Mouse (Mus musculus): Measurements from ENCODE around the gene Myg1.

The Myg1 gene

DNA sequence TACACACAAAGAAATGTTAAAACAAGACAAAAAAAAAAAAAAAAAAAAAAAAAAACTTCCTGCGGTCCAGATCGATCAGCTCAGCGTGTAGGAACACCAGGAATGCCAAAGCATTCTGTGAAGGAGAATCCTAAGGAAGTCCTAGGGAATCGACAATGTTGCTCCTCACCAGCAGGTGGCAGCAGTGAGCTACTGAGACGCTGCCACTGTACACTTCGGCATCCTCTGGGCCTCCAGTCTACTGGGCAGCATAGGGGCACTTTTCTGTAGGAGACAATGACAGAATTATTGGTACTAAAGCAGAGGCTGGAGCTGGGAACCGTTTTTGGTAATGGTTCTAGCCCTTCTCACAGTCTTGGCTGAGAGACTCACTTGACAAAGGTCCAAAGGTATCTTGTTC is 50.1 kb downstream of the Myg1 start:
- peak in 1 of 2 experiments; percentile 67 for DNase-seq (ENCODE audit: low read depth in 1 of 2, low spot score in 2 of 2)

DNA sequence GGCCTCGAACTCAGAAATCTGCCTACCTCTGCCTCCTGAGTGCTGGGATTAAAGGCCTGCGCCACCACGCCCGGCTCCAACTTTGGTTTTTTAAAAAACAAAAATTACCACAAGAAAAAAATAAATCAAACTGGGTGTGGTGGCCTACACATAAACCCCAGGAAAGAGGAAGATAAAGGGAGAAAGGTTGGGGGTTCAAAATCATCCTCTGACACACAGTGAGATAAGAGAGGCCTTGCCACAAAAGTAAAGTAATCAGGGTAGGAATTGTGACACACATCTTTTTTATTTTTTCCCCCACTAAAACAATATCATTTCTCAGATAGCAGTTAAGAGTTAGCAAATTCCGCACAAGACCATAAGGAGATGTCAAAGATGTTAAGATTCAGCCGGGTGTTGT is 52.2 kb downstream of the Myg1 start:
- no peak for DNase-seq (ENCODE audit: low read depth in 1 of 2, low spot score in 2 of 2)

DNA sequence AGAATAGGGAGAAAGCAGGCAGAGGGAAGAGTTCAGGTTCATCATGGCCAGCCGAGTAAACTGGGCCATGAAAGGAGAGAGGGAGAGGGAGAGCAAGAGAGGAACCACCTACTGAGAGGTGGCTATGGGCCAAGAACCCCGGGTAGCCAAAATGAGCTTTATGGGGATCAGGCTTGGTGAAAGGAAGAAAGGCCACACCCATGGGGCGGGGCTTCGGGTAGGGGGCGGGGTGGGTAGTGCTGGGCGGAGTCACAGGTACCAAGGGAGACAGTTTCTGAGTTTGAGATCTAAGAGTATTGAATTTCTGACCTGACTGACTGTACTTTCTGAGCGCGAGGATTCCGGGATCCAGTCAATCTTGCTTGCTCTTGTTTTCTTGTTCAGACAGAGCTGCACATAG is 55.1 kb downstream of the Myg1 start:
- DNase-seq (ENCODE audit: low read depth in 1 of 2, low spot score in 2 of 2) = no peak

Measured in monocyte, adult 2 months (primary cell).